Mouse (Mus musculus): ENCODE measurements at regions not wholly inside any gene's neighbourhood (a gene's known extent, or its start where the extent isn't known, plus 50 kb on each side); places are given as distances from the start of the nearest gene placed in this dataset.

DNA sequence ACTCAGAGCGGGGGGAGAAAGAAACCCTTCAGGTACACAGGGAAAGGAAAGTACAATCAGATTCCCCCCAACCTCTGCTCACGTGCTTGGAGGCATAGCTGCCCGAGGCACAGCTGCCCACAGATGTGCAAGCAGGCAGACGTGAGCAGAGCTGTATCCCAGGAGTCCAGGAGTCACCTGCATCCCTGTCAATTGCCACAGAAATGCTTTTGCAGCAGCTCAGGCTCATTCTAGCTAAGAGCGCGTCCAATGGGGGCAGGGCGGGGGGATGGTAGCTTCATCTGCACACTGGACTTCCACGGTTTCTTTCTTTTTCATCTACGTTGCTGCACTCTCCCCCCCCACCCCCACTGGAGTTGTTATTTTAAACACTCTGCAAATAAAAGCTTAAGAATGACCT lies 66.0 kb upstream of the Fat4 start:
- DNase-seq (ENCODE audit: low spot score in 2 of 2): no peak

DNA sequence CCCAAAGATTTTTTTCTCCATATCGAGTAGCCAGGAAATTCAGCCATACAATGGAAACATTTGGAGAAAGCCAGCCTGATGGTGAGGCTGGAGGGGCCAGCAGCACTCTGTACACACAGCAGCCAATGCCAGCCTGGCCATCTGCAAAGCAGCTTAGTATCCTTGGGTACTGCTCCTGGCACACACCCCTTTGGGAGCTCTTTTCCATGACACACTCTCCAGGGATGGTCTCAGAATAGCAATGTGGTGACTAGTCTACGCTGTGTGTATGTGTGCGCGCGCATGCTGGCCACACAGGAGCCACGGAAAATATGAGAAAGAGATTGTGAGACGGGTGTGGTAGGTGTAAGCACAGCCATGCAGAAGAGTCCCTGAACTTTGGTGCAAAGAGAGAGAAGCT lies 66.4 kb upstream of the Fat4 start:
- DNase-seq (ENCODE audit: low spot score in 2 of 2): no peak

DNA sequence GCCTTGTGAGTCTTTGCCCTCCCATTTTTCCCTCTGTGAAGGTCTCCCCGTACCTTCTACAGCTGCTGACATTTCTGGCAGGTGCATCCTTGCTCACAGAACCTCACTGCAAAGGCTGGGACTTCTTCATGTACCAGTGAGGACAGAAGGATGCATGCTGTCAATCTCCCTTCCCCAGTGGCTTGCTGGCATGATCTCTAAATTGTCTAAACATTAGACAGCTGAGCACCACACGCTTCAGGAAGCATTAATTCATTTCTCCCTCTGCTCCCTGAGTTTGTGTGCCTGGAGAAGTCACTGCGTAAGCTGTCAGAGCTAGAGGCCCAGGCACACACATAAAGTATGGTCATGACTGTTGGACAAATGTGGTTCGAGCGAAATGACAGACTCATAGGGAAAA lies 69.1 kb upstream of the Fat4 start:
- no peak for DNase-seq (ENCODE audit: low spot score in 2 of 2)

DNA sequence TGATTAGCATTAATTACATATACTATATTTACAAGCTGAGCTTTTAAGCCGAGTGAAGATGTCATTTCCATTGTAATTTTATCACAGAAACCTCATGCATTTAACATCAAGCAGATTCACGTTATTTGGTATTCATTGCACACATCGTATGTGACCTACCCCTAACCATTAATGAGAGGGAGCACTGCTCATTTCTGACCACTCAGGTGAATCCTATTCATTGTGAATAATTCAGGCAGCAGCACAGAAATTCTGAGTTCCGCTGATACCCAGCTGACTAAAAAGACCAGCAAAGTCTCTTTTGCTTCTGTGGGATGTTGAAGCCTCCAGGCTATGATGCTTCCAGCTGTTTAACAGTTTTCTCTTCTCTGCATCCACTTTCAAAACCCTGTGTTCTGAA lies 74.3 kb upstream of the Fat4 start:
- no peak for DNase-seq (ENCODE audit: low spot score in 2 of 2)

DNA sequence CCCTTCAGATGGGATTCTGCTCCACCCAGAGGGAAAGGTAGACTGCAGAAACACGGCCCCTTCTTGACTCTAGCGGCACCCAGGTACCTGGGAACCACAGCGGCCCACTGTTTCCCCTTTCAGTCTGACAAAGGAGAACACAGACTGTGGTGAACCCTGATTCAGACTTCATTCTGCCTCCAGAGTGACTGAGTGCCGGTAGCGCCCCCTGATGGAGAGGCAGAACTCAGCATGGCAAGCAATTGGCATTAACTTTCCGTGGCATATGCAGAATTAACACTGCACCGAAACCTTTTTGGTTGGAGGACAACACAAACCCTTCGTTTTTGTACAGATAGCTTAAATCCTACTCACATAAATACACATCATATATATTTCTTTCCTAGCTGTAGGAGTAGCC lies 75.1 kb upstream of the Fat4 start:
- DNase-seq (ENCODE audit: low spot score in 2 of 2): no peak

DNA sequence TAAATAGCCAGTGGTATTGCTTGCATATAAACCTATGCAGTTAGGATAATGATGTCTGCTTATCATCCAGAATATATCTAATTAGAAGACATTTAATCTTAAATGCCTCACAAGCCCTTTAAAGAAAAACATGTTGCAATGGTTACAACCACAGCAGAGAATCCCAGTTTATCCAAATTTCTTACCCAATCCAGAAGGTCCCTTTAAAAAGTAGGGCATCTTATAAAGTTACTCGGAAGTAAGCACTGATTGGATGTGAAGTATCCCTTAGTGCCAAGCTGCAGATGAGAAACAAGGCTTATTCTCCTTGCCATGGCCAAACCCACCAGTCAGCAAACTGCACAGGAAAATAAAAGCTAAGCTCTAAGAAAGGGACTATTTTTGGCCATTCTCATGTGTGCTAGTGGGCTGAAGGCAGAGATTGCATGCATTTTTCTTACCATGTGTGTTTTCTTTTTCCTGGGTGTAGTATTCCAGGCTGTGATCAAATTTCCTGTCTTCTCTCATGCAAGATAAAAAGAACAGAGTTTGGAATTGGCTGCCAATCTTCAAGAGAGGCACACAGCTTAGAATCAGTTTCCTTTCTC lies 80.2 kb upstream of the Fat4 start:
- DNase-seq (ENCODE audit: low spot score in 2 of 2): no peak

DNA sequence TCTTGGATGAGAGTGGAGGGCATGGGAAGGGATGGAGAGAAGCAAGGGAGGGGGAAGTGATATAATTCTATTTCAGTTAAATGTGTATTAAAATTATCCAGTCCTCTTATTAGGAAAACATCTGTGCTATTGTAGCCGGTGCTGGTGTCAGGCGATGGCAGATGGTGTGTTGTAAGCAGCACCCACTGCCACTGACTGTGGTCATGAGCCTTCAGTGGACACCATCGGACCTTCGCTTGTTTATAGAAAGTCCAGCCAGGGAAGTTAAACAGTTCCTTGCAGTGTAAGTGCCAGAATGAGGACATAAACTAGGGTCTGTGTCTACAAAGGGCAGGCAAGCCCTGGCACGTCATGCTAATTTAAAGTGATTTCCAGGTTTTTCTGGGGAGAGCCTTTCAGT lies 80.7 kb upstream of the Fat4 start:
- DNase-seq (ENCODE audit: low spot score in 2 of 2): no peak

DNA sequence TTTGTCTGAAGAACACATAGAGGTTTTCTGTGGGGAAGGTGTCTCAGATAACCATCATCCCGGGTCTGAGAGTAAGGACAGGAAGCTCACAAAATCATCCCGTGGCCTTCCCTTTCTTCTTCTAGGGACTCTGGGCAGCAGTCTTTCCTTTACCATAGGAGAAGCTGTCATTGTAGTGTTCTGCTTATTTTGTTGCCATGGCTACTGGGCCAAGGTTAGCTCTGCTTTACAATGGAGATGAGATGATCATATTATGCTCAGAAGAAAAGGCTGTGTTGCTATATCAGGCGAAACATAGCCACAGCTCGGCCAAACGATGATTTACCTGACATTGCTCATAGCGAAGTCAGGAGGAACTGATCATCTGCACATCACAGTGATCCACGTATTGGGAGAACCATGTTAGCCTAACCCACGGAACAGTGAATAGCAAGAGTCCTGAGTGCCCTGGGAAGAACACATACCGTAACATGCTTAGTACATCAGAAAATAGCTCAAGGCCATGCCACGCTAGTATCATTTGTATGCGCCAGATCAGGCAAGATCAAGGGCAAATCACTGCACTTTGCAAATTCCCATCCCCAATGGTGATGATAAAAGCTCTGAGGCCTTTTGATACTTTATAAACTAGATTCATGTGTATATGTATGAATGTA lies 91.0 kb upstream of the Fat4 start:
- DNase-seq (ENCODE audit: low spot score in 2 of 2): no peak

DNA sequence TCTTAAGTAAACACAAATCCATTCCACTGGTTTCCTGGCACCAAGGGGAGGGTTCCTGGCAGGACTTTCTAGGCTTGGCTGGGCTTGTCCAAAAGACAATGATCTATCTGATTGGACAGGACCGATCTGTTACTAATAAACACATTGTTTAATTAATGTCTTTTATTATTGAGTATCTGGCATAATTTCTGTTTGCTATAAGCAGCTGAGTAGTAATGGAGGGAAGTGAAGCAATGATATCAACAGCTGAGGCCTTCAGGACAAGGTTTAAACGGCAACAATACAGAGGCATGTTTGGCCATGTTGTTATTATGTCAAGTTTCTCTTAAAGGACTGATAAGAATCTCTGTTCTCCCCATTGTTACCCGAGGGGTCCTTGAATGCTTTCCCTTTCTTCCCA lies 93.5 kb upstream of the Fat4 start:
- DNase-seq (ENCODE audit: low spot score in 2 of 2): no peak

DNA sequence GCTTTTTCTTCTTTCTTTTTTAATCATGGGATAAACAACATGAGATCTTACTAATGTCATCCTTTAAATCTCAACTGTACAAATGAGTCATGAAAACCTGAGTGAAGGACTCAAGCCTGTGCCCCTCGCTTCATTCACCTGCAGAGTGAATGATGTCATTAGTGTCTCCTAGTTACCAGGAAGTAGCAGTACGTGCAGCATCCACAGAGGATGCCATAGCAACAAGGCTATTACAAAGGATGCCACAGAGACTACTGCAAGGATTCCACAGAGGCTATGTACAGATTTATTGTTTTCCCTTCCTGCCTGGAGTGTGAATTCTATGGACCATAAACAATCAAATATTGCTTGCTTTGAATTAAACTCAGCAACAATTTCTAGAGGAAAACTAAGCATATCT lies 98.0 kb upstream of the Fat4 start:
- DNase-seq (ENCODE audit: low spot score in 2 of 2): no peak

DNA sequence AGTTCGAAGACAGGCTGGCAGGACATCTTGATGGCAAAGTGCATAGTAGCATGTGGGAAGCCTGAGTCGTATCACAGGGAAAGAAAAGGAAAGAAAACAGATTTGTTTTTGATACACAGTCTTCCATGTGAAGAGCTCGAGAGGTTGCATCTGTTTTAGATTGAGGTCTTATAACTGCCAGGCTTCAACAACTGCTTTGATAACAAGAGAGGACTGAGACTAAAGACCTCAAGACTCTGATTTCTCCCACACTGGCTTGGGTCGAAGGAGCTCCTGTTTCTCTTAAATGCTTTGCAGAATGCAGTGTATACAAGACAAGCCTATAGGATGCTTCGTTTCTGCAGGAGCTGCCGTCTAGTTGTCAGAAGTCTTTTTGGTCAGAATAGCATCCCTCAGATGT lies 103.0 kb upstream of the Fat4 start:
- no peak for DNase-seq (ENCODE audit: low spot score in 2 of 2)

DNA sequence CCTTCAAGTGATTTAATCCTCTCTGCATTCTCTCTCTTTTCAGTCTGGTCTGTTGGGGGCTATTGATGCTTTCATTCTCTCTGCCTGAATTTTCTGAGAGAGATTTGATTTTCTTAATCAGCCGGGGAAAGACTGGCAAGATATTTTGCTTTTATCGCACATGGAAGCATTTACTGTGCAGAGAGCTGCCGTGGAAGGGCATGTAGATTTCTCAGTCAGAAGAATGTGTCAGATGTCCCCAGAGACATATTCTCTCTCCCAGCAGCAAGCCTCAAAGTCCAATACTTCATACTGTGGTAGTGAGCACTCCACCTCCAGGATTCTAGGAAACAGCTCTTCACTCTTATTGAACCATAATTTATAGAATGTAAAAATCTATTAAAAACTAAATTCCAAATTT lies 103.7 kb upstream of the Fat4 start:
- no peak for DNase-seq (ENCODE audit: low spot score in 2 of 2)

DNA sequence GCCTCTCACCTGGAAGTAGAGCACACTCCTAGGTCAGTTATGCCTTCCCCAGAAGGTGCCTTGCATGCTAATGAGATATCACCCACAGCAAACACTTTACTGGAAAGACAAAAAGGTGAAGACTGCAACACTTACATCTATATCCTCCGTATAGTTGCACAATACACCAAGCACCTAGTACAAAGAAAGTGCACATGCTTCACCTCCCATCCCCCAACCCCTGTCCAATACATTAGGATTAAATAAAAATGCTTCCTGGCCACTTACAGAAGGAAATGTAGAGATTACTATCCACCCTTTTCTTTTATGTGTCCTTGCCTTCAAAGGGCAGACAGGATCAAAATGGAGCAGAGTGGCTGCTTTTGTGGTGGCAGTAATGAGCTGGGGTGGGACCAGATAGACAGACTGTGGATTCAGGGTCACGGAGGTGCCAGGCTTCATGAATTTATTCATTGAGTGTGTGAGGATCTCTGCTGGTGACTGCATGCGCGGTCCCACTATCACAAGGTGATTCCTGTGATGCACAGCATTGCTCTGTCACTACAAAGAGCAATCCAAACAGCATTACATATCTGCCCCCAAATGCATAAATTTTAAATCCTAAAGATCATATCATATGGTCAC lies 109.9 kb upstream of the Fat4 start:
- no peak for DNase-seq (ENCODE audit: low spot score in 2 of 2)

DNA sequence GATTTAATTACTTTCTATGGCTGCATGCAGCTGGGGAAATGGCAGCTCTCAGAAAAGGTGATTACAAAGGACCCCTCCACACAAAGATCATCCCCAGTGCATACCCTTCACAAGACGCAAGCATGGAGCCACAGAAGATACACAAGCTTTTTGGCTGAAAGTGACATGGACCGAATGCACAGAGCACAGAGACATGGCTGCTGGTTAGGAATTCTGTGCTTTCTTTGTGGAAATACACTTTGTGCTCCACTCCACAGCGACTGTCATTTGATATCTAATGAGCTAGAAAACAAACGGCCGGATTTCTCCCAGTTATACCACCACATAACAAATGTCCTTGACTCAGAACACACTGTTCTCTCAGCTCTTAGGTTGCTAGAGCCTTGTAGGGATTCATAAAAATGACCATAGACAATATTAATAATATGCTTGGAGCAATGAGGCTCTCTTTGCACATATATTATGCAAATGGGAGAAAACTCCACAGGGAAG lies 132.1 kb upstream of the Fat4 start:
- DNase-seq (ENCODE audit: low spot score in 2 of 2): no peak

DNA sequence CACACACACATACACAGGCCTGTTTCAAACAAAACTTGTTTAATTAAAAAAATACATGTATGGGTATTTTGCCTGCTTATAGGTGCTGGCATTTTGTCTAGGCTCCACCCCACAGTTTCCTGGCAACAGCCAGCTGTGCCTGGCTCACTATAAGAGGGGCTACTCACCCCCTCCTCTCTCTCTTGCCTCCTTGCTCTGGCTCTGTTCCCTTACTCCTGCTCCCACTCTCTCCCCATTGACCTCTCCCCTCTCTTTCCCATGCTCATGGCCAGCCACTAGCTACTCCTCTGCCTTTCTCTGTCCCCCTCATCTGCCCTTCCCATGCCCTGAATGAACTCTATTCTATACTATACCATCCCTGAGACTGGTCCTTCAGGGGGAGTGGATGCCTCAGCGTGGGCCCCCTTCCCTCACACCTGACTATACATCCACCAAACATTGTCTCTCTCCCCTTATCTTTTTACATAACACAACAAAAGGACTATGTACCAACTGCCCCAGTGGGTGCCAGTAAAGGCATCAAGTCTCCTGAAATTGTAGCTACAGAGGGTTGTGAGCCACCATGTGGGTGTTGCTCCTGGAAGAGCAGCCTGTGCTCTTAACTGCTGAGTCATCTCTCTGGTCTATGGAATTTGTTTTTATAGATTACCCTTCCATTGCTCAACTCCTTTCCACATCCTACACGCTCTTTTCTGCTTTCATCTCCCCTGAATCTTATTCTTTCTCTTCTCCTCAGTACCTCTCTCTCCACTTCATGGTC lies 133.1 kb upstream of the Fat4 start:
- DNase-seq (ENCODE audit: low spot score in 2 of 2): no peak

DNA sequence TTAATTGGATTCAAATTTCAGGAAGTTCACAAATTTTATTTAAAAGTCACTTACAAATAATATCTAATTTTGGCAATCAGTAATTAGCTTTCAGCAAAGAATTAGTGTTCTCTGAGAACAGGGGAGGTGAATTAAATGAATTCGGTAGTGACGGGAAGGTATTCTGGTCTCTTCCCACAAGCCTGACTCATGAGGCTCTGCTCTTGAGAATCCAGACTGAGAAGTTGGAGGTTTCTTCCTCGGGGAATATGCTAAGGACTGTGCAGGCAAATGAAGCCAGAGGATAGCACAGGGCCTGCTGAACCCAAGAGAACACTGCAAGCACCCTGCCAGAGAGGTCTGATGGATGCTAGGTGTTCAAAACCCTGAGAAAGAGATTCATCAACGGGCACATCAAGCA lies 144.6 kb upstream of the Fat4 start:
- no peak for DNase-seq (ENCODE audit: low spot score in 2 of 2)

DNA sequence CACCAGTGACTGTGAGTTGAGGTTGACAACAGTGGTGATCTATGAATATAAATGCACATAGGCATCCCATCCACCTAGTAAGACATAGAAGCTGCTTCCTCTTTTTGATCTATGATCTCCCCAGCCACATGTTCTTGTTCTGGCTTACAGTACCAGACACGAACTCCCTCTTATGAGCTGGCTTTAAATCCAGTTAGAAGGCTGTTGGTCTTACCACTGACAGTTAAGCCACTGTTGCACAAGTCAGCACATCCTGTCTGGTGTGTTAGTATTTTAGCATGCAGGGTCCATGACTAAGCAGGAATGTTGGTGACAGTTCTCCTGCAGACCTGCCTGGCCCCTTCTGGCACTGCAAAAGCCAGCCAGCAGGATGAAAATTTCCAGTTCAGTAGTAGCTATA lies 164.1 kb upstream of the Fat4 start:
- no peak for DNase-seq (ENCODE audit: low spot score in 2 of 2)

DNA sequence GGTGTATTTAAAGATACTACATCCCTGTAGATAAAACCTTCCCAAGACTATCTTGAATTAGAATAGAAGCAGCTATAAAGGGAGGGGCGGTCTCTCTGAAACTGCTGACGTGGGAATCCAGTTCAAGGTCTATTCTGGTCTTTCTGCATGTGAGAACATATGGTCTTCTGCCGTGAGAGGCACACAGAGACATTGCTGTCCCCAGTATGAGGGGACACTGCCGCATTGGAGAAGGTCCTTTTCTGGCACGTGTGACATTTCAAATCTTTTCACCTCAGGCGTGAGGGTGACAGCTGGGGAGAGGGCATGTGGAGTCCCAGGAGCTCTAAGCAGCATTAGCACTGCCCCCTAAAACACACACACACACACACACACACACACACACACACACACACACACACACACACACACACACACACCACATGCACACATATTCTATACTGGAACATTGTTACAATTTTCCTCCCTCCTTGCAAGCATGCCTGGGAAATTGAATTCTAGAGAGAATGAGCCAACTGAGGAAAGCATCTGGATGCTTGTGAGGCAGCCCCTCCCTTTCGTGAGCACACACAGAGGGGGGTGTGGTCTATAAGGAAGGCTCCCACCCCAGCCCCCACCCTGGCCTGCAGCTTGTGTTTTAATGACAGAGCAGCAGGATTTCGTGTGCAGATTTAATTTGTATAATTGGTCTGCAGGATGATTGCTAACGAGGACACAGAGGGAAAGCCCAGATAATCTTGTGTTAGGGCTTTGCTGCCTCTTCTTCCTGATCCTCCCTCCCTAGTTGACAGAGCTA lies 174.5 kb upstream of the Fat4 start:
- DNase-seq (ENCODE audit: low spot score in 2 of 2): no peak

DNA sequence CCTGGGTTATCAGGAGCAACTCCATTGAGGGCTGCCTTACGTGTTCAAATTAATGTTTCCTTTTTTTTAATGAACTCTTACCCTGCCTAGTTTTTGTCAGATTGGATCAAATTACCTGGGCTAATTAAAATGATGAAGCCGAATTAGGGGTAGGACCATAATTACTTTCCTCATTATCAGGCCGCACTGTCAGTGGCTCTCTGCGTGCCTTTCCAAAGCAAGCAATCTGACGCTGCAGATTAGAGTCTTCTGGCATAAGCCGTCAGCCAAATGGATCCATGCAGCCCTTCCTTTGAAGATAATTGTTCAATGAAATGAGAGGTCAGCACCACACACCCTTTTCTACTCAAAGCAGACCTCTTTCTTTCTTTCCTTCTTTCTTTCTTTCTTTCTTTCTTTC lies 175.5 kb upstream of the Fat4 start:
- no peak for DNase-seq (ENCODE audit: low spot score in 2 of 2)

DNA sequence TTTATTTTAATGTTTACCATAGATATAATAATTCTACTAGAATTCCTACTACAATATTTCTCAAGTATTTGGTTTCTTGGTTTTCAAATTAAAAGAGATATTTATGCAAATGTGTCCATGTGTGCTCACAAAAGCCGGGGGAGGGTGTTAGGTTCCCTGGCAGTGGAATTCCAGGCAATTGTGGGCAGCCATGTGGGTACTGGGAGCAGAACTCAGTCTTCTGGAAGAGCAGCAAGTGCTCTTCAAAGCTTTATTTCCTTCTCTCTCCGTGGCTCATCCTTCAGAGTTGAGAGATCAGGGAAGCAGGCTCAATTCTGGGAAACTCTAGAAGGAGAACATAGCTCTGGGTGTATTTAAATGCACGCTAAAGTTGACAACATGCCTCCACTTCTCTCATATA lies 178.8 kb upstream of the Fat4 start:
- DNase-seq (ENCODE audit: low spot score in 2 of 2): no peak

DNA sequence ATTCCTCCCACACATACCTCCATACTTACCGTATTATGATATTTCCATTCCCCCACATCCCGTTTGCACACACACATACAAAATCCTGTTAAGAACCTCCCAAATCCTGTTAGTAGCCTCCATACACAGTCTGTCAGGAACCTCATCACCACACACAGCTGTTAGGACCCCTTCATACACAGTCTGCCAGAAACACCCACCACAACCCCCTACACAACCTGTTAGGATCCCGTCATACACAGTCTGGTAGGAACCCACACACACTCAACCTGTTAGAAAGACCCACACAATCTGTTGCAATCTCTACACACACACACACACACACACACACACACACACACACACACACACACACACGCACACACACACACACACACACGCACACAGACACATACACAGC lies 187.5 kb upstream of the Fat4 start:
- DNase-seq (ENCODE audit: low spot score in 2 of 2): no peak

DNA sequence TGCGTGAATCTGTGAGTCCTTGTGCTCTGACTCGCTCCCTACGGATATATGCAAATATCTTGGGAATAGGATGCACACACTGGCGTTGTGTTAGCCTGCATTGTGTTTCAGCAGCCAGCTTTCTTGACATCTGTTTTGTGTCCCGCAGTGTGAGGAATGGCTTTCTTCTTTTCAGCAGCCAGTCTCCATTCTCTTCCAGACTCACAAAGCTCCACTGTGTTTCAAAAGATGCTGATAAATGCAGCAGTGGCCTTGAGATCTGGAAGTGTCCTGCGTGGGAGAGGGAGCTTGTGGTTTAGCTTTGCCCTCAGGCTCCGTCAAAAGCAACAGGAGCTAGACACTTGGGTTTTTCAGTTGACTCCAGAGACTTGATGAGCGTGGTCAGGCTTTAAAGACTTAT lies 188.9 kb upstream of the Fat4 start:
- DNase-seq (ENCODE audit: low spot score in 2 of 2): no peak

All from natural killer cell, adult 2 months (primary cell).